Mouse (Mus musculus) bone marrow macrophage, adult 2 months (primary cell): ENCODE measurements around the gene Atxn7l3.

ENCODE experiments used
- CTCF ChIP-seq: IDR thresholded peaks from 2 replicates; pipeline ENCODE4 v1.5.1; 2012; ENCODE audit warnings: low read depth, mild to moderate bottlenecking, low read length, moderate library complexity
- POLR2A ChIP-seq: IDR thresholded peaks from 2 replicates; pipeline ENCODE4 v1.6.1; 2012; ENCODE audit warnings: mild to moderate bottlenecking, low read depth, low read length, borderline replicate concordance

GRCm38 (mm10) chr11:102342742-102343141 lies 46.3 kb upstream of the Atxn7l3 start:
- TF ChIP-seq CTCF (no peak), POLR2A (no peak)
